Mouse (Mus musculus): ENCODE measurements around the gene Scgb1a1.
"Not testable (repeated sequence)": the region's sequence is repeated elsewhere in the genome, so short reads cannot be mapped to it uniquely, and the experiment has no call there.

The Scgb1a1 gene

GRCm38 (mm10) chr19:9087821-9088220, at the start of gene Scgb1a1:
Gene Scgb1a1 (minus strand): TSS chr19:9087958.
- DNase-seq (ENCODE audit: low read depth, low spot score) = no peak

- no peak for DNase-seq (ENCODE audit: low read depth, low spot score)
These were observed 49.4 kb upstream of the Scgb1a1 start for GRCm38 (mm10) chr19:9137159-9137558.

DNA sequence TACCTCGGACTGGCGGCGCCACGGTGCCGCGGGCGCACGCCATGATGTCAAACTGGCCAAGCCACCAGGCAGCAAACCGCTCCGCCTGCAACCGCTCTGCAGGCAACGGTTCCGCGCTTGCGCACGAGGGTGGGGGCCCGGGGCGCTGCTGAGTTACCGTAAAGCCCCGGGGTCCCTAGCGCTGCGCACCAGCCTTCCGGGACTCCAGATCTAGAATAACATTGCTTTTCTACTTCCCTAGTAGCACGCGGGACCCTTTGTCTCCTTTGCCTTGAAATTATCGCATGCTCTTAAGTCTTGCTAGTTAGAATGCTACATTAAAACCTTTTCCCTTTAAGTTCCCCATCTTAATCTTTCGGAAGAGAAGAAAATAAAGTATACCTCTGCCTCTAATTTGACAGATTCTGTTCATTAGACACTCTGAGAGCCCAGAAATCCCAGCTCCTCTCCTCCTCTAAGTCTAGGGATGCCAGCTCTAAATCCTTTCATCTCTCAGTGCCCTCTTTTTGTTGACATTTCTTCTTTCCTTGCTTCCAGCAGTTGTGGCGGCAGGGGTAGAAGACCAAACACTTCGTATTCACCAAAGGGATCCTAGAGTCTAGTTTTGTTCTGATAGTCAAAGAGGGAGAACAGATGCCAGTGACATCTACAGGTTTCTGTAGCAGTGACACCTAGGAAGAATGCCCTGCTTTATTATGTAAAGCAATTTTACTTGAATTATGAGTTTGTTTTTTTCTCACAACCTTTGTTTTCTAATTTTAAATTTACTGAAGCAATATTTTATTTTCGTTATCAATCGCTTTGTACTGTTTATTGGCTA, 48.0 kb upstream of the Scgb1a1 start, which contains the start of gene Asrgl1:
Asrgl1 (minus strand) TSS at position 125 of the 820 bp plus-strand sequence.
- peak; percentile 92 for DNase-seq (ENCODE audit: low read depth, low spot score)

DNA sequence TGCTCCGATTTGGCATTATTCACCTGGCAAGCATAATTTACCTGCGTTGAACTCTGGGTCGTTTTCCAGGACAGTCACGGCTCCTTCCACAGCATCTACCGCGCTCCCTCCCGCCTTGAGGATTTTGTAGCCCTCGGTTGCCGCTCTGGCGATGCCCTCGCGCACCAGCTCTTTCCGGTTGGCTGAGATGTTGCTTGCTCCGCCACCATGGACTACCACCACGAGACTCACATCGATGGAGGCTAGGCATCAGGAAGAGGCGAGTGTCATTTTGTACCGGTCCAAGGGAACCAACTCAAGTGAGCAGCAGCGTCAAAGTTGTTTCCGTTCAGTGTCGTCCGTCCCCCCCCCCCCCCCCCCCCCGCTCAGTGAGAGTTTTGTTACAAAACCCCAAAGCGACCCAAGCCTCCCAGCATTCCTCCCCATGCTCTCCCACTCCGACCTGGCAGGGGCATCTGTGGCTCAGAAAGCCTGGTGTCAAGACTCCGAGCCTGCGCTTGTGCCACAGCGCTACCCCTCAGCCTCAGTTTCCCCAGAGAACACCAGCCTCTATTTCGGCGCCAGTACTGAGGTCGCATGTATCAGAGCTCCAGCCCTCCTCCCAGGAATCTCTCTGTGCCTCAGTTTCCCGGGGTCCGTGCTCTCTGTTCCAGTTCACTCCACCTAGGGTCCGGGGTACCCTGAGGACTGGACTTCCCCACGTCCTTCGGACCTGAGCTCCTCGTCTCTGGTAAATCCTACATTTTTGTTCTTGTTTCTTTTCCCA, 47.2 kb upstream of the Scgb1a1 start:
- peak; percentile 62 for DNase-seq (ENCODE audit: low read depth, low spot score)

GRCm38 (mm10) chr19:9129996-9130395, 42.2 kb upstream of the Scgb1a1 start:
- no peak for DNase-seq (ENCODE audit: low read depth, low spot score)

DNA sequence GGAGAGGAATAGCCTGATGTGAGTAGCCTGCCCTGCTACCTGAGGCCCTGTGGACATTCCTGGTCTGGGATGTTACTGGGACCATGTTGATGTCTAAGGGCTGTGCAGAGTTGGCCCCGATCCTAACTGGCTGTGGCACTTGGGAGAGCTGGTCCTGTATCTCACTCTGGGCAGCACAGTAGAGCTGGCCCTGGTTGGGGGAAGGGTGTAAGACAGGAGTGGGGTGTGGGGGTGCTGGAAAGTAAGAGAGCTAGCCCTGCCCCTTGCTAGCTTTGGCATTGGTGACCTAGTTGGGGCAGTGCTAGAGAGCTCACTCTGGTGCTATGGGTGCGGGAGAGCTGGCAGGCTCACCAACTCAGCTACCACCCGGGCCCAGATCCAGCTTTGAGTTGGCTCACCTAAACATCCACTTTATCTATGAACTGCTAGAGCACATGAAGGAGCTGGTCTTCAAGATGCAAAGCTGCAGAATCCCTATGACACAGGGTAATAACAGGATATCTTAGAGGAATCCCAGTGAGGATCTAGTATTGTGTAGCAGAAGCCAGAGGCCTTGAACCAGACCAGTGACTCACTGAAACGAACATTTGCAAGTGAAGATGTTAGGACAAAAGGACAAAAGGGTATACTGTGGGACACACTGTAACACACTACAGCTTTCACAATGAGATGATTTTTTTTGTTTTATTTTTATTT, 40.9 kb upstream of the Scgb1a1 start:
- DNase-seq (ENCODE audit: low read depth, low spot score) = no peak

DNA sequence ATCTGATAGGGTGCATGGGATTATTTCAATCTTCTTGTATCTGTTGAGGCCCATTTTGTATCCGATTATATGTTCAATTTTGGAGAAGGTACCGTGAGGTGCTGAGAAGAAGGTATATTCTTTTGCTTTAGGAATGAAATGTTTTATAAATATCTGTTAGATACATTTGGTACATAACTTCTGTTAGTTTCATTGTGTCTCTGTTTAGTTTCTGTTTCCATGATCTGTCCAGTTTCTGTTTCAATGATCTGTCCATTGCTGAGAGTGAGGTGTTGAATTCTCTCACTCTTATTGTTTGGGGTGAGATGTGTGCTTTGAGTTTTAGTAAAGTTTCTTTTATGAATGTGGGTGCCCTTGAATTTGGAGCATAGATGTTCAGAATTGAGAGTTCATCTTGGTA, 36.2 kb upstream of the Scgb1a1 start:
- DNase-seq (ENCODE audit: low read depth, low spot score) = not testable (repeated sequence)

DNA sequence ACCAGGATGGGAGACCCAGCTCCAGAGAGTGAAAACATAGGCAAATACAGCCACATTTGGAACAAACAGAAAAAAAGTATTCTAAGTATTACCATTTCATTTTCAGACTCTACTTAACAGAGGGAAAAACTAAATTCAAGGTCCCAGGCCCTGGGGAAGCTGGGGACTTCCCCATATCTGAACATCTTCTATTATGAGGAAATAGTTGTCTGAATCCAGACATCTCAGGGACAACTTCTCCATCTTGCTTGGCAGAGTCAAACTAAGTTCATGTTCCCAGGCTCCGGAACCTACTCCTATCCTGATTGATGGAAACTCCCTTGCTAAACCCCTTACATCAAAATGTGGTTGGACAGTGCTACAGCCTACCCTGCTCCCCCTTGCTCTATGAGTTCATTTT, 34.6 kb upstream of the Scgb1a1 start:
- DNase-seq (ENCODE audit: low read depth, low spot score) = no peak

- DNase-seq (ENCODE audit: low read depth, low spot score) = no peak
These were observed 32.1 kb upstream of the Scgb1a1 start for GRCm38 (mm10) chr19:9119655-9120425.

DNA sequence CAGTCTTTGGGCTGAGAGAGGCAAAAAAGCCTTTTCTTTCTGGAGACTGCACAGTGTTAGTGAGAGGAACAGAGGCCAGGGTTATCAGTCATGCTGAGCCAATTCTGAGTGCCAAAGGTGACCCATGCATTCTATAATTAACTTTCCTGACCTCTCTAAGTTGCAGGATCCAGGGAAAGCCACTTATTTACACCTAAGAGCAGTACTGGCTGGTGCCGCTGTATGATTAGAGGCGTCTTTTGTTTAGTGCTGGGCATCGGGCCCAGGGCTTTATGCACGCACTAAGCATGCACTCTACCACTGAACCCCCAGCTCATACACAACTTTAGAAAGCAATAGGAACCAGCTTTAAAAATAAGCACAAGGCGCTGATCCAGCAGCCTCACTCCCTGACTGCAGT, 29.5 kb upstream of the Scgb1a1 start:
- DNase-seq (ENCODE audit: low read depth, low spot score) = no peak

DNA sequence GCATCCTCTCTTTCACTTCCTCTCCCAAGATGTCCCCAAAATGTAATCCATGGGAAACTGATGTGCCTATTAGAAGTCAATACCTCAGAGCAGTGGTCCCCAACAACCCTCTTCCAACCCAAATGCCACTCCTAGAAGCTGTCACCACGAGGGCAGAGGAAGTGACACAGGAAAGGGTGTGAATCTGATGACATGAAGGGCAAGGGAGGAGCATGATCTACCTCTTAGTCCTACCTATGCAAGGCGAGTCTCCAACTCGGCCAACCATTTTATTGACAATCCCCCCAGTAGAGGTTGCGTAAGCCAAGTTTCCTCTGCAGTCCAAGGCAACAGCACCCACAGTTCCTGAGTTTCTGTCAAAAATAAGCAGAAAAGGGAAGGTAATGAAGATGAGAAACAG, 28.5 kb upstream of the Scgb1a1 start:
- peak; percentile 9 for DNase-seq (ENCODE audit: low read depth, low spot score)

DNA sequence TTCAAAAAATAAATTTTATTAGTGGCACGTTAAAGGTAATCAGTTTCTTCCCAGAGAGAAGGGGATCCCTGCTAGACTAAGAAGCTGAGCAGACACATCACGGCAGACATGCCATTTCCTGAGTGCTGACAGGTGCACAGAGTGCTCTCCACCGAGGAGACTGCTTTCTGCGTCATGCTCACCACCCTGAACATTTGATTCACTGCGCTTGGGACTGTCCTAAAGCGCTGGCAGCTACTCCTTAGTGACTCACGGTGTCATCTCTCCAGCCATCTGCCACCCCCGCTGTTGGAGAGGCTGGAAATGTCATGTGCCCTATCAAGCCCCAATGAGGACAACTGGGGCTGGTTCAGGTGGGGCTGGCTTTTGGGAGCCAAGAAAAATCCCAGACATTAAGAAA, 24.3 kb upstream of the Scgb1a1 start:
- no peak for DNase-seq (ENCODE audit: low read depth, low spot score)

- DNase-seq (ENCODE audit: low read depth, low spot score) = peak; percentile 79
These were observed 22.6 kb upstream of the Scgb1a1 start for GRCm38 (mm10) chr19:9110182-9110869.

- DNase-seq (ENCODE audit: low read depth, low spot score) = peak; percentile 9
These were observed 20.8 kb upstream of the Scgb1a1 start for GRCm38 (mm10) chr19:9108536-9108935.

DNA sequence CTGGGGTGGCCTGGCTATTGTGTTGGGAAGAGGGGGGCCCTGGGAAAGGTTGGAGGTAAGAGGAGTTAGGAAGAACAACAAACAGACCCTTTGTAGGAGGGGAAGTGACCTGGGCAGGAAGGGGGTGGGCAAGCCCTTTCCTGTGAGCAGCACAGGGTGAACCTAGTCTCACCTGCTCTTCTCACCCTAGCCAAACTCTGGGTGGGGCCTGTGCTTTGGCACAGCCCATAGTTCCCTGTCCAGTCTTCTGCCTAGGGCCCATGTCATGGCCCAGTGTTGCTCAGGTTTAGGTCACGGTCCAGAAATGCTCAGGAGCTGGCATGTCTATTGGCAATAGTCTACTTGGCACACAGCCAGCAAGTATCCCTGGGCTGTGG, 19.6 kb upstream of the Scgb1a1 start:
- DNase-seq (ENCODE audit: low read depth, low spot score) = no peak

- DNase-seq (ENCODE audit: low read depth, low spot score) = no peak
These were observed 19.1 kb upstream of the Scgb1a1 start for GRCm38 (mm10) chr19:9106751-9107378.

DNA sequence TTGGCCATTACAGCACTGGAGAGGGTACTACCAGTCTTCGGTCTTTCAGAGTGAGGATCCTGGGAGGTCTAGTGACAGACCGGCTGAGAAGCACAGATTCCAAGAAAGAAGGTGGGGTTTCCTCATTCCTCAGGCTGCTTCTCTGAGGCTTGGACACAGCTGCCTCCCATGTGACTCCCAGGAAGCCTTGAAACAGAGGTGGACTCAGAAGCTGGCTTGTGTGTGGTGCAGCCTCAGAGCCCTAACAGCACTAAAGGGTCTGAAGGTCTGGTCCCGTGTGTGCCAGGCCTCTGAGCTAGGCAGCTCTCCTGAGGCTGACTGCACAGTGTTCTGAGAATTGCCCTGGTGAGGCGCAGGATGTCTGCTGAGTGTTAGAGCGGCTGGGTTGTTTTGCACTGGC, 18.3 kb upstream of the Scgb1a1 start:
- no peak for DNase-seq (ENCODE audit: low read depth, low spot score)

GRCm38 (mm10) chr19:9105101-9105685, 17.4 kb upstream of the Scgb1a1 start:
- DNase-seq (ENCODE audit: low read depth, low spot score) = no peak

DNA sequence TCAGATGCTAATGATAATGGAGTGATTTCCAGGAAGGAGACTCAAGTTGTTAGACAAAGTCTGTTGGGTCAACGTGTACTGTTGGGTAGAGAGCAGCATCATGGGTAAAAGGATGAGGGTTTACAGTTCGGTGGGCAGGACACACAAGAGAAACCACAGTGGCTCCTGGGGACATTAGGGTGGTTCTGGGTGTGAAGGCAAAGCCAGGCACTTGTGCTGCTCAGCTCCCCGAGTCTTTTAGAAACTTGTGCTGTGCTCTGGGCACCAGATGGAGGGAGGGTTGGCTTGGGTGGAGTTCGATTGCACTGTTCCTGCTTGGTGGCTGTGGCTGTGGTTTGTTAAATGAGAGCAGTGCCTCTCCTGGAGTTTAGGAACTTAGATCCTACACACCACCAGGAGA, 16.2 kb upstream of the Scgb1a1 start:
- DNase-seq (ENCODE audit: low read depth, low spot score) = peak; percentile 27

DNA sequence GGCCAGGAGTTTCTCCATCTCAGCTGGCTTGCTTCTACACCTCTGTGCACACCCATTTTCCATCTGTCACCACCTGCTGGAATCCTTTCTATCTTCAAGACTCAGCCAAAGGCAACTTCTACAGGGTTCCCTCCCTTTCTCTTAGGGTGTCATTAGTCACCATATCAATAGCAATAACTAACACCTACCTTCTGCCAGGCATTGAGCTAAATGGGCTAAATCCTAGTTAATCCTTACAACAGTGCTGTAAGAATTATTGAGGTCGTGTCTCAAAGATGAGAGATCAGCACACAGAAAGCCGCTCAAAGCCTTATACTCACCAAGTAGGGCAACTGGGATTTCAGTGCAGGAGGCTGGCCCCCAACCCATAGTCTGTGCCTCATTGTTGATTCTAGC, 13.3 kb upstream of the Scgb1a1 start:
- DNase-seq (ENCODE audit: low read depth, low spot score) = no peak
